Mouse (Mus musculus): Measurements from ENCODE around the gene Kif6. TPM values are rescaled to one million over a fixed set of nuclear protein-coding genes. Genes with fewer than 3 reads are reported as not detected.

Kif6 gene
- polyA plus RNA-seq, 1 experiment = not detected

DNA sequence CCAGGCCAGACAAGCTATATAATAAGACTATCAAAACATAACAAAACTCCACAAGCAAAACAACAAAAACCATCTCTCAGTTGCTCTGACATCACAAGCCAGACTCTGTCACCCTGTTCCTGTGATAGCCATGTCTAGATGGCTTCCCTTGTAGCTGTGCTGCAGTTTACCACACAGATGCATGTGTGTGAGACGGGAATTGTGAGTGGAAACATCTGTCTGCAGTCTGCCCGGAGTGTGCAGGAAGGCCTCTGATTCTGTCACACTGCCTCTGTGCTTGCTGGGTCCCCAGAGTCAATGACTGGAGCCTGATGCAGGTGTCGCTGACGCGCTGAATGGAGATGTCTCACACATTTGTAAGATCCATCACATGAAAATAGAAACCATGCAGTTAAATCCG, 150.0 kb downstream of the Kif6 start:
- TF ChIP-seq POLR2A (IDR thresholded peaks at IDR 0.05; ENCODE audit: borderline replicate concordance, control insufficient read depth, low read depth, low read length) = no peak
- TF ChIP-seq CTCF (IDR thresholded peaks at IDR 0.05; ENCODE audit: control insufficient read depth, insufficient read depth, low read length) = no peak
- WGBS = 83% methylated on average over 6 of the region's 6 CpGs
- Histone ChIP-seq H3K27ac (ENCODE audit: control insufficient read depth, insufficient read depth, low read depth, low read length, poor library complexity) (no peak overlapping the region), H3K4me1 (ENCODE audit: control insufficient read depth, insufficient read depth, low read length) (no peaks in the 10 kb centered on the region), H3K4me3 (replicated peaks; ENCODE audit: control insufficient read depth, low read depth, low read length) (no peak overlapping the region)

DNA sequence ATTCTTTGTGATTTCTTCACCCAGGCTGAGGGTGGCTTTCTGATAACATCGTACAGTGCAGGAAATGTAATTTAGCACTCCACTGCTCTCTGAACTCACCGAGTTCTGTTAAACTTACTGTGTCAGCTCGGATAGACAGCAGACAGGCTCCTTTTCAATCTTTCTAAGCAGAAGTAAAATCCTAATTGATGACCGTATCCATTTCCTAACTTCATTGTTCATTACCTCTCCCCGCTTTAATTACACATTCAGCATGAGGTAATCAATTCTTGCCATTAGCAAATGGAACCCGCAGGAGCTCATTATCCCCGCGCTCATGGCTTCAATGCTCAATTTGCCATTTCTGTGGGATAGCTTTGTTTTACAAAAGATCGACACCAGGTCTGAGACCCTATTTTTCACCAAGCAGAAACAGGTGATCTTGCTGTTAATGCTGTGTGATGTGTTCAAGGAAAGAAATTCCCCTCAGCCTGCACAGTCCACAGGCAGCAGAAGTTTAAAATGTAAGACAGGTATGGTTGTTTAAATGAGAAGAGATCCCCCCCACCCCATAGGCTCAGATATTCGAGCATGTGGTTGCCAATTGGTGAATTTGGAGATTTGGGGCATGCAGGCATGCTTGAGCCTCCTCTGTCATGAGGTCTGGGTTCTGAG, 152.9 kb downstream of the Kif6 start:
- no peak overlapping the region for H3K4me3 ChIP-seq (replicated peaks; ENCODE audit: control insufficient read depth, low read depth, low read length)
- H3K27ac ChIP-seq (ENCODE audit: control insufficient read depth, insufficient read depth, low read depth, low read length, poor library complexity) = no peak overlapping the region
- no peaks in the 10 kb centered on the region for H3K4me1 ChIP-seq (ENCODE audit: control insufficient read depth, insufficient read depth, low read length)
- TF ChIP-seq POLR2A (IDR thresholded peaks at IDR 0.05; ENCODE audit: borderline replicate concordance, control insufficient read depth, low read depth, low read length) = no peak
- no peak for TF ChIP-seq CTCF (IDR thresholded peaks at IDR 0.05; ENCODE audit: control insufficient read depth, insufficient read depth, low read length)
- 67% methylated on average over 10 of the region's 10 CpGs for WGBS

DNA sequence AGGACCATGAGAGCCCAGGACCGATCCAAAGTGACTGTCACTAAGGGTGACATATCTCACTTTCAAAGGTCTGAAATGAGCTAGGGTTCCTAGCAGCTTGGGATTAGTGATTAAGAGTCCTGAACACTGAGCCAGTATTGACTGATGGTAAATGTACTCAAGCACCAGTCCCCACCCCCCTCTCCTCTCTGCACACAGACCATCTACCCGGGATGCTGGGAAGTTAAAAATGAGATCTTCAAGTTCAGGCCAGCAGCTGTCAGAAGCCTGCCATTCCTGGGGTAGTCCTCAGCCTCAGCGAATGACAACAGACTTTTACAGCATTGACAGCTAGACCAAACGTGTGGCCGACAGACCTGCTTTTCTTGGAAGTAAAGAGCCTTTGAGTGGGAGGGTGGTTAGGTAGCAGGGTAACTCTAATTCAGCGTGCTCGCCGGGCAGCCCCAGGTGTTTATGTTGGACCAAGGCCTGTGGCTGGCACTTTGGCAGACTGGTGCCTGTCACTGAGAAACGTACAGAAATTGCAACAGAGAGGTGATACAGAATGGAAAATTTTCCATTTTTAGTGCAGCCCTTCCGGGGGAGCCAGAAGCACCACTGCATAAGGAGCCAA, 156.9 kb downstream of the Kif6 start:
- 79% methylated on average over 10 of the region's 10 CpGs for WGBS
- Histone ChIP-seq H3K4me3 (replicated peaks; ENCODE audit: control insufficient read depth, low read depth, low read length) (no peak overlapping the region), H3K27ac (ENCODE audit: control insufficient read depth, insufficient read depth, low read depth, low read length, poor library complexity) (no peak overlapping the region), H3K4me1 (ENCODE audit: control insufficient read depth, insufficient read depth, low read length) (no peaks in the 10 kb centered on the region)
- TF ChIP-seq CTCF (IDR thresholded peaks at IDR 0.05; ENCODE audit: control insufficient read depth, insufficient read depth, low read length) (no peak), POLR2A (IDR thresholded peaks at IDR 0.05; ENCODE audit: borderline replicate concordance, control insufficient read depth, low read depth, low read length) (no peak)

DNA sequence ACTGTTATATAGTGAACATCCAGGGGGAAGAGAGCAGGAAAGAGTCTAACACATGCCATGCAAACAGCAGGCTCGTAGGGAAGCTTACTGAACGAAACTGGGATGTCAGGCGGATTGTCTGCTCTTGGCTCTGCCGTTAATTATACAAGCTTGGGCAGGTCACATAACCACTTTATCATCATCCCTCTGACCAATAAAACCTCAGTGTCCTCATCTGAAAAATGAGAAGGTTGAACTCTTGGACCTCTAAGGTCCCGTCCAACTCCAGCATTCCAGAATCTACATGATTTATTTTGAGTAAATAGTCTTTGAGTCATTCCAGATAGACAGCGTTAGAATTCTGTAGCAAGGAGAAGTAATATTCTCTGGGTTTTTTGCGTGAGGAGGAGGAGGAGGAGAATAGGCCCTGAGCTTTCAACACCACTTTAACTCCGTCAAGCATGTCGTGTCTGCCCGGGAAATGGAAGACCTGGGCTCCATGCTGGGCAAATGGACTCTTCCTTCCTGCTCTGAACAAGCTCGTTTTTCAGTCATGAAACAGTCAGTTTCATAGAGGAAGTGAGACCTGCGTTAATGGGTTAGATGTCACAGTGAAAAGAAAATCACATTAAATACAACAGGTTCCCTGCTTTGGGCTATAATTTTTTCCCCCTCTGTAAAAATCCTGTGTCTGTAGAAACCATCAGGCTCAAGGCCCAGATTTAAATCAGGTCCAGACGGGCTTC, 162.3 kb downstream of the Kif6 start:
- 56% methylated on average over 13 of the region's 13 CpGs for WGBS
- H3K4me1 ChIP-seq (ENCODE audit: control insufficient read depth, insufficient read depth, low read length) = no peaks in the 10 kb centered on the region
- TF ChIP-seq POLR2A (IDR thresholded peaks at IDR 0.05; ENCODE audit: borderline replicate concordance, control insufficient read depth, low read depth, low read length) = no peak
- TF ChIP-seq CTCF (IDR thresholded peaks at IDR 0.05; ENCODE audit: control insufficient read depth, insufficient read depth, low read length) = no peak
- no peak overlapping the region for H3K4me3 ChIP-seq (replicated peaks; ENCODE audit: control insufficient read depth, low read depth, low read length)
- H3K27ac ChIP-seq (ENCODE audit: control insufficient read depth, insufficient read depth, low read depth, low read length, poor library complexity) = no peak overlapping the region

DNA sequence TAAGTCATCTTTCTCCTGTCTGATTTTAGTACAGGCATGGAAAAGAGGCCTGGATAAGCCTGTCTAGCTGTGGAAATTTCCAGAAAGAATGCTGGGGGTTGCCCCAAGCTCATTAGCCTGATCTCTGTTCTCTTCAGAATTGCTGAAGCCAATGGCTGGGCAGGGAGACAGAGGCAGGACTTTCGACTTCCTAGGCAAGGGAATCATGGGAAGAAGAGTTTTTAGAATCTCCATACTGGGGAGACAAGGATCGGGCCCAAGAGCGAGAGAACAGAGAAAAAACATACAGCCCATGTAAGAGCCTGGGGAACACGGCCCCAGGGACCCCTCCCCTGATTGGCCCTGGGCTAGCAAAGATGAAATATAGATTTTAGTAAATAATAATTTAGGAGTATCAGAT, 164.1 kb downstream of the Kif6 start:
- no peaks in the 10 kb centered on the region for H3K4me1 ChIP-seq (ENCODE audit: control insufficient read depth, insufficient read depth, low read length)
- 72% methylated on average over 4 of the region's 4 CpGs for WGBS
- TF ChIP-seq POLR2A (IDR thresholded peaks at IDR 0.05; ENCODE audit: borderline replicate concordance, control insufficient read depth, low read depth, low read length) = no peak
- no peak for TF ChIP-seq CTCF (IDR thresholded peaks at IDR 0.05; ENCODE audit: control insufficient read depth, insufficient read depth, low read length)
- H3K27ac ChIP-seq (ENCODE audit: control insufficient read depth, insufficient read depth, low read depth, low read length, poor library complexity) = no peak overlapping the region; the same call in 1 of the 2 replicates
- no peak overlapping the region for H3K4me3 ChIP-seq (replicated peaks; ENCODE audit: control insufficient read depth, low read depth, low read length)

DNA sequence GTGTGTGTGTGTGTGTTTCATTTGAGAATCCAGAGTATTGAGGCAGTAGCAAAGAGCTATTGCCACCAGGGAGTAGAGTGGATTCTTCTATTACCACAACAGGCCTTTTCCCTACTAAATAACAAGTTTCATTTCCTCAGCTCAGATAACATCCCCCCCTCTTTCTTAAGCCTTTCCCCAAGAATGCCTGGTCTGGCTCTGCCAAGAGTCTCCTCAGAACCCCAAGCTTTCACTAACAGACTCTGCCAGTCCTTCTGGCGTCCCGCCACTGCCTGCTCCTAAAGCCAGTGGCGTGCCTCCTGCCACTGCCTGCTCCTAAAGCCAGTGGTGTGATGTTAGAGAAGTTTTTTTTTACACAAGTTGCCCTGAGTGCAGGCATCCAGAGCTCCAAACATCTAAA, 164.6 kb downstream of the Kif6 start:
- Histone ChIP-seq H3K4me1 (ENCODE audit: control insufficient read depth, insufficient read depth, low read length) (no peaks in the 10 kb centered on the region), H3K4me3 (replicated peaks; ENCODE audit: control insufficient read depth, low read depth, low read length) (no peak overlapping the region), H3K27ac (ENCODE audit: control insufficient read depth, insufficient read depth, low read depth, low read length, poor library complexity) (no peak overlapping the region)
- no peak for TF ChIP-seq CTCF (IDR thresholded peaks at IDR 0.05; ENCODE audit: control insufficient read depth, insufficient read depth, low read length)
- TF ChIP-seq POLR2A (IDR thresholded peaks at IDR 0.05; ENCODE audit: borderline replicate concordance, control insufficient read depth, low read depth, low read length) = no peak
- 83% methylated on average over 3 of the region's 3 CpGs for WGBS

DNA sequence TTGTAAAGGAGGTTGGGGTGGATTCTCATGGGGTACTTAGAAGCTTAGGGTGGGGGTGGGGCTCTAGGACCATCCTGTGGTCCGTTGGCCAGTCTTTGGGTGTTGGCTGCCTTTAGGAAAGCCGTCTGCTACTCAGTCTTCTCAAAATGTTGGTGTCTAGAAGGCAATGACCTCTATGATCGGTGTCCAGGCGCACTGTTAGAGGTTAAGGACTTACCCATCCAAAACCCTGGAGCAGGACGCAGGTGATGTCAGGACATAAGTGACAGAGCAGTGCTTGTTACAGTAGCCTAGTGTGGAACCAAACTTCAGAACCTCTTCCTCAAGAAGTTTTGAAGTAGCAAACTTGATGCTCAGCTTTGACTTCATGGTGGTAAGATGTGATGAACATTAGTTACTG, 170.9 kb downstream of the Kif6 start:
- Histone ChIP-seq H3K4me3 (replicated peaks; ENCODE audit: control insufficient read depth, low read depth, low read length) (no peak overlapping the region), H3K4me1 (ENCODE audit: control insufficient read depth, insufficient read depth, low read length) (no peaks in the 10 kb centered on the region), H3K27ac (ENCODE audit: control insufficient read depth, insufficient read depth, low read depth, low read length, poor library complexity) (no peak overlapping the region)
- TF ChIP-seq POLR2A (IDR thresholded peaks at IDR 0.05; ENCODE audit: borderline replicate concordance, control insufficient read depth, low read depth, low read length) (no peak), CTCF (IDR thresholded peaks at IDR 0.05; ENCODE audit: control insufficient read depth, insufficient read depth, low read length) (no peak)
- 70% methylated on average over 5 of the region's 5 CpGs for WGBS

DNA sequence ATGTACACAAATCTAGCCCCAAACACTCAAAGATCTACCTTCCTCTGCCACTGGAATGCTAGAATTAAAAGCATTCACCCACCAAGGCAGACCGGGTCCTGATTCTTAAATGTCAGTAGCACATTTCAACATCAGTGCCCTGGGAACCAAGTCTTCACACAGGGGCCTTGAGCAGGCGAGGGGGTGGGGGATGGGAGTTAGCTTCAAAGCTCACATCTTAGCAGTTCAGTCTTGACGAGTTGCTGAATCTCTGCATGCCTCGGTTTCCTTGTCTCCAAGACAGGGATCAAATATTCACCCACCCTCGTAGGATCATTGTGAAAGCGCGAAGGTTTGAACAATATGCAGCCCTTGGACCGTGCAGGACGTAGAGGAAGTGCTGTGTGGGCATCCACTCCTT, 172.4 kb downstream of the Kif6 start:
- no peak overlapping the region for H3K4me3 ChIP-seq (replicated peaks; ENCODE audit: control insufficient read depth, low read depth, low read length)
- H3K4me1 ChIP-seq (ENCODE audit: control insufficient read depth, insufficient read depth, low read length) = no peaks in the 10 kb centered on the region
- H3K27ac ChIP-seq (ENCODE audit: control insufficient read depth, insufficient read depth, low read depth, low read length, poor library complexity) = no peak overlapping the region
- no peak for TF ChIP-seq POLR2A (IDR thresholded peaks at IDR 0.05; ENCODE audit: borderline replicate concordance, control insufficient read depth, low read depth, low read length)
- no peak for TF ChIP-seq CTCF (IDR thresholded peaks at IDR 0.05; ENCODE audit: control insufficient read depth, insufficient read depth, low read length)
- WGBS = 71% methylated on average over 9 of the region's 9 CpGs

Data from bone marrow, adult 2 months (tissue).